Mouse (Mus musculus) liver, adult 2 months (tissue): Measurements from ENCODE around the gene Heatr4. TPM values are rescaled to one million over a fixed set of nuclear protein-coding genes. Genes with fewer than 3 reads are reported as not detected.

Experiments used
- DNase-seq: peaks from one replicate; pipeline ENCODE4 v3.0.0-alpha.2; 2011; ENCODE audit warnings: low read depth, low spot score; ENCODE audit errors: extremely low read depth
- H3K27ac ChIP-seq: fragments of 200-500 bp; replicated peaks from 2 replicates; pipeline ENCODE4 v1.5.1; 2012; ENCODE audit warnings: low read depth, mild to moderate bottlenecking, control low read depth, inconsistent platforms, low read length; ENCODE audit not compliant: insufficient read depth
- H3K27me3 ChIP-seq: fragments of 200-500 bp; 2 replicates; pipeline ENCODE4 v1.6.1; 2012; ENCODE audit warnings: mild to moderate bottlenecking, moderate library complexity, low read length, inconsistent platforms; ENCODE audit not compliant: control insufficient read depth, insufficient read depth
- H3K36me3 ChIP-seq: fragments of 200-500 bp; 2 replicates; pipeline ENCODE4 v1.6.1; 2012; ENCODE audit warnings: low read length, inconsistent platforms; ENCODE audit not compliant: control insufficient read depth, insufficient read depth
- H3K4me1 ChIP-seq: fragments of 200-500 bp; 2 replicates; pipeline ENCODE4 v1.6.1; 2011; ENCODE audit warnings: low read length; ENCODE audit not compliant: control insufficient read depth, insufficient read depth
- H3K4me3 ChIP-seq: fragments of 200-500 bp; 2 replicates; pipeline ENCODE4 v1.5.1; 2011; ENCODE audit warnings: low read depth, mild to moderate bottlenecking, control low read depth, low read length, moderate library complexity; ENCODE audit not compliant: insufficient read depth
- H3K79me2 ChIP-seq: fragments of 200-500 bp; 2 replicates; pipeline ENCODE4 v1.6.1; 2012; ENCODE audit warnings: inconsistent platforms, mild to moderate bottlenecking, low read length, moderate library complexity; ENCODE audit not compliant: control insufficient read depth, insufficient read depth
- H3K9ac ChIP-seq: fragments of 200-500 bp; 2 replicates; pipeline ENCODE4 v1.6.1; 2012; ENCODE audit warnings: low read depth, mild to moderate bottlenecking, control low read depth, inconsistent platforms, low read length
- CTCF ChIP-seq: fragments of 200-500 bp; IDR thresholded peaks from 2 replicates; pipeline ENCODE4 v1.5.1; 2011; ENCODE audit warnings: low read depth, low read length, control low read depth
- POLR2A ChIP-seq: fragments of 200-500 bp; IDR thresholded peaks from 2 replicates; pipeline ENCODE4 v1.6.1; 2011; ENCODE audit warnings: low read length, control low read depth; ENCODE audit not compliant: insufficient read depth; ENCODE audit errors: extremely low read depth
- WGBS: fragments of 180-500 bp; shearing (Covaris S2); methylation state at CpG from one replicate; pipeline ENCODE4 v1.1.7; 2018; 5-methylcytosine and 5-hydroxymethylcytosine counted together
- polyA plus RNA-seq: library from polyadenylated mRNA; depleted of rRNA; stranded (reverse); fragments of >200 nt; gene quantifications from 2 replicates; pipeline ENCODE4 v1.2.3, GENCODE M21; 2012; rRNA removed
- total RNA-seq: library from RNA; depleted of rRNA; stranded (reverse); fragments of >200 nt; gene quantifications from 2 replicates; pipeline ENCODE4 v1.2.3, GENCODE M21; 2014; rRNA removed

Gene Heatr4
- total and polyA plus RNA-seq, 2 experiments: not detected

DNA sequence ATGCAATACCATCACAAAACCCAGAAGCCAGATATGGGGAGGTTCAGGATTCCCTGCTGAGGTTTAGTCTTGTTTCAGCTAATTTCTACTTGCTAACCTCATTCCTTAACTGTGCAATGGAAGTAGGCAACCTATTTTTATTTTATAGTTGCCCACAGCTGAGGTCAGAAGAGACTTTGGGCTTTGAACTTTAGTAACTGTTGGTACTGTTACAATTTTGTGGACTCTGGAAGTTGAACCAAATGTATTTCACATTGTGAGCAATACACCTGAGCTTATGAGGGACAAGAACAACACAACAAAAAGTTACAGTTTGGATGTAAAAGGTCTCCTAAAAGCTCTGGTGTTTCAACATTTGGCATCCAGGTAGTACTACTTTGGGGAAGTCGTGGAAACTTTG lies 69.9 kb downstream of the Heatr4 start:
- Histone ChIP-seq H3K27me3 (no peaks in the 10 kb centered on the region), H3K9ac (peak overlapping the region; percentile 46; the same call in 1 of the 2 replicates), H3K79me2 (peaks cover 21% of the 10 kb centered on the region), H3K36me3 (peaks cover 9% of the 10 kb centered on the region), H3K4me1 (peaks cover 28% of the 10 kb centered on the region), H3K27ac (peak overlapping the region; percentile 93), H3K4me3 (no peak overlapping the region)
- TF ChIP-seq CTCF (no peak), POLR2A (no peak)
- 15% methylated on average over 1 of the region's 1 CpGs for WGBS
- DNase-seq: peak; percentile 91

DNA sequence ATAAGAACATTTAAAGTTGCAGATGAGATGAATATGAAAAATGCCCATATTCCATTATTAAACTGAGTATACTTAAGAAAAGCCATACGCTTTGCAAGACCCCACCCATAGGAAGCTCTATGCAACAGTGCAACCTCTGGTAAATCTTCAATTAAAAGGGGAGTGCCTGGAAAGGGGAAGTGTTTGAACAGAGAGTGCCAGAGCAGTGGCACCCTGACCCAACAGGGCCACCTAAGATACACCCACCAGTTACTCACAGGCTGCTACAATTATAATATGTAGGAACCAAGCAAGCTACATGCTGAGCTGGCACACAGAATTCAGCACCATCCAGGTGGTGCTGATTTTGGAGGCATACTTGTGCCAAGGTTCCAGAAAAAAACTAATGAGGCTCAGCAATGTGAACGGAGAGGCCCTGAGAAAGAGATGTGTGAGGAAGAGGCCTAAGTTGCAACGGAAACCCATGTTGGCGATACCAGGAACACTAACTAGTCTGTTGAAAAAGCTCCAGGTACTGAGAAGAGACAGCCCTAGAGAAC lies 70.4 kb downstream of the Heatr4 start:
- no peaks in the 10 kb centered on the region for H3K27me3 ChIP-seq
- WGBS: 26% methylated on average over 4 of the region's 4 CpGs
- peaks cover 21% of the 10 kb centered on the region for H3K79me2 ChIP-seq
- peaks cover 24% of the 10 kb centered on the region for H3K4me1 ChIP-seq
- H3K9ac ChIP-seq: no peak overlapping the region
- DNase-seq: no peak
- TF ChIP-seq POLR2A (no peak), CTCF (no peak)
- no peak overlapping the region for H3K4me3 ChIP-seq
- H3K36me3 ChIP-seq: peaks cover 9% of the 10 kb centered on the region
- peak overlapping the region; percentile 84 for H3K27ac ChIP-seq

GRCm38 (mm10) chr12:83910451-83910850 lies 74.2 kb downstream of the Heatr4 start:
- WGBS: 17% methylated on average over 2 of the region's 2 CpGs
- DNase-seq: peak; percentile 80
- TF ChIP-seq CTCF (no peak), POLR2A (no peak)
- peaks cover 23% of the 10 kb centered on the region for H3K4me1 ChIP-seq
- peak overlapping the region; percentile 46 for H3K27ac ChIP-seq
- peaks cover 10% of the 10 kb centered on the region; the same call in 1 of the 2 replicates for H3K36me3 ChIP-seq
- H3K4me3 ChIP-seq: no peak overlapping the region
- H3K27me3 ChIP-seq: no peaks in the 10 kb centered on the region
- H3K79me2 ChIP-seq: peaks cover 37% of the 10 kb centered on the region
- no peak overlapping the region for H3K9ac ChIP-seq

Other genes starting within 250 kb of the Heatr4 start
- gene Papln, start 221.2 kb downstream of the Heatr4 start, total RNA-seq: 1.3 and 1.9 TPM in 2 replicates
- gene Papln, start 221.2 kb downstream of the Heatr4 start, polyA plus RNA-seq: 2.5 and 3.1 TPM in 2 replicates
- 20.2 and 21.3 TPM in 2 replicates for gene Numb, start 62.9 kb downstream of the Heatr4 start, total RNA-seq
- 38.5 and 46.7 TPM in 2 replicates for gene Numb, start 62.9 kb downstream of the Heatr4 start, polyA plus RNA-seq
- gene Riox1, start 34.2 kb downstream of the Heatr4 start, total RNA-seq: 3.7 and 4.0 TPM in 2 replicates
- 5.5 and 7.7 TPM in 2 replicates for gene Riox1, start 34.2 kb downstream of the Heatr4 start, polyA plus RNA-seq
- gene Acot2, start 3.0 kb upstream of the Heatr4 start, total RNA-seq: 10.1 and 11.2 TPM in 2 replicates
- gene Acot2, start 3.0 kb upstream of the Heatr4 start, polyA plus RNA-seq: 7.9 and 8.6 TPM in 2 replicates
- 26.1 and 30.8 TPM in 2 replicates for gene Acot1, start 24.6 kb upstream of the Heatr4 start, total RNA-seq
- gene Acot1, start 24.6 kb upstream of the Heatr4 start, polyA plus RNA-seq: 24.5 and 40.9 TPM in 2 replicates
- gene Acot4, start 53.5 kb upstream of the Heatr4 start, total RNA-seq: 43.4 and 53.4 TPM in 2 replicates
- gene Acot4, start 53.5 kb upstream of the Heatr4 start, polyA plus RNA-seq: 44.7 and 71.6 TPM in 2 replicates
- gene Gm49366, start 54.1 kb upstream of the Heatr4 start, total RNA-seq: not detected in 2 replicates
- gene Gm49366, start 54.1 kb upstream of the Heatr4 start, polyA plus RNA-seq: not detected in 2 replicates
- gene Acot3, start 67.3 kb upstream of the Heatr4 start, total RNA-seq: 45.4 and 58.2 TPM in 2 replicates
- gene Acot3, start 67.3 kb upstream of the Heatr4 start, polyA plus RNA-seq: 33.7 and 59.9 TPM in 2 replicates
- not detected in 2 replicates for gene Acot5, start 84.5 kb upstream of the Heatr4 start, total RNA-seq
- 0.06 TPM in 1 of 2 replicates, not detected in the other for gene Acot5, start 84.5 kb upstream of the Heatr4 start, polyA plus RNA-seq
- gene Acot6, start 115.8 kb upstream of the Heatr4 start, total RNA-seq: 0.74 and 1.1 TPM in 2 replicates
- gene Acot6, start 115.8 kb upstream of the Heatr4 start, polyA plus RNA-seq: 0.97 and 1.1 TPM in 2 replicates
- 0.40 and 0.46 TPM in 2 replicates for gene Dnal1, start 129.5 kb upstream of the Heatr4 start, total RNA-seq
- 0.29 and 0.38 TPM in 2 replicates for gene Dnal1, start 129.5 kb upstream of the Heatr4 start, polyA plus RNA-seq
- 0.18 and 0.20 TPM in 2 replicates for gene Pnma1, start 163.6 kb upstream of the Heatr4 start, total RNA-seq
- not detected in 2 replicates for gene Pnma1, start 163.6 kb upstream of the Heatr4 start, polyA plus RNA-seq
- 2.3 and 3.2 TPM in 2 replicates for gene Elmsan1, start 234.0 kb upstream of the Heatr4 start, total RNA-seq
- 3.4 and 3.8 TPM in 2 replicates for gene Elmsan1, start 234.0 kb upstream of the Heatr4 start, polyA plus RNA-seq